Mouse (Mus musculus): ENCODE data around the gene 3110018I06Rik.

DNA sequence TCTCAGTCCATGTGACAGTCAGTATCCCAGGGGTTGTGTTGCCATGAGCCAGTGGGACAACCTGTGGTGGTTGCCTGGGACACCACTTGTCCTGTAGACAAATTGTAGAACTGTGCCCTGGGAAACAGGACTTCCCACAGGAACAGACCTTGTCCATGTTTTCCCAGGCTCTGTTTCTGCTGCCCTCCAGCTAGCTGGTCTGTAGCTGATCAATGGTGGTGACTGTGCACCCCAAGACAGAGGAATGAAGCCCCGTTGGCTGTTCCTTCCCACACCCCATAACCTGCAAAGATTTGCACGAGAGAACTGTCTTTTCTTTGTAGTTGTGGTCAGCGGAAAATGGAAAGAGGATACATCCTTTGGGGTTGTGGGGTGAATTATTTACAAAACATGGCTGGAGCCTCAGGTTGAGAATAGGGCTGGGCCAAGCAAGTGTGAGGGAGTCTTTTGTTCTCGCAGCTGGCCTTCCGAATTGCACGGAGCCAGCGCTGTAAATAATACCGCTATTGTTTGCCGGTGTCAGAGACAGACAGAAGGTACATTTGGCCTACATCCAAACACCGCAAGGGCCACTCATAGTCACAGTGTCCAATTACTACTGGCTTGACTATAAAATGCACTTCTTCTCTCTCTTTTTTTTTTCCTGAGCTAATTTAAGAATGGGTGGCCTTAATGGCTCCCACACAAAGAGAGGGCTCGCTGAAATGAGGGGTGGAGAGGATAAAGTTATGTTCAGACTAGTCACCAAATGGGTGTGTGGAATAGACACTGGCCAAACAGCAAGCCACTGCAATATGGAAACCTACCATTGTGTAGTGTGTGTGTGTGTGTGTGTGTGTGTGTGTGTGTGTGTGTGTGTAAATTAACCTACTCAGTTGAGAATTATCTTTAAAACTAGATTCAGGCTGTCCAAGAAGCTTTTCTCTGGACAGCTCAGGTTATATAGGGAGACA is 28.1 kb downstream of the 3110018I06Rik start:
- TF ChIP-seq CTCF (IDR thresholded peaks at IDR 0.05; ENCODE audit: borderline replicate concordance, extremely low read depth, insufficient read depth, insufficient read length) (no peak), POLR2A (IDR thresholded peaks at IDR 0.05; ENCODE audit: borderline replicate concordance, extremely low read depth, insufficient read depth, insufficient read length, poor library complexity, severe bottlenecking) (no peak)

Measured in brain, embryonic 14.5 days (tissue).